Mouse (Mus musculus): ENCODE measurements around the gene Spint2. TPM values are rescaled to one million over a fixed set of nuclear protein-coding genes. Genes with fewer than 3 reads are reported as not detected.

The Spint2 gene
- 43.0 and 43.8 TPM in 2 replicates for polyA plus RNA-seq (2012; rRNA removed)

GRCm38 (mm10) chr7:29281201-29282073 lies at the start of gene Spint2:
TSS of gene Spint2 (minus strand) at chr7:29281912.
- peak; percentile 71 for DNase-seq (ENCODE audit: low read depth)
- TF ChIP-seq POLR2A (IDR thresholded peaks at IDR 0.05; ENCODE audit: borderline replicate concordance, extremely low read depth, insufficient read depth, insufficient read length, poor library complexity, severe bottlenecking) (0 out of 2 replicates have a peak, but pooled peaks have one; percentile 26), CTCF (IDR thresholded peaks at IDR 0.05; ENCODE audit: borderline replicate concordance, extremely low read depth, insufficient read depth, insufficient read length) (0 out of 2 replicates have a peak, but pooled peaks have one; percentile 1)

GRCm38 (mm10) chr7:29328984-29329383 lies 47.3 kb upstream of the Spint2 start:
- no peak for DNase-seq (ENCODE audit: low read depth)
- TF ChIP-seq CTCF (IDR thresholded peaks at IDR 0.05; ENCODE audit: borderline replicate concordance, extremely low read depth, insufficient read depth, insufficient read length) (no peak), POLR2A (IDR thresholded peaks at IDR 0.05; ENCODE audit: borderline replicate concordance, extremely low read depth, insufficient read depth, insufficient read length, poor library complexity, severe bottlenecking) (no peak)

- TF ChIP-seq CTCF (IDR thresholded peaks at IDR 0.05; ENCODE audit: borderline replicate concordance, extremely low read depth, insufficient read depth, insufficient read length): no peak
- TF ChIP-seq POLR2A (IDR thresholded peaks at IDR 0.05; ENCODE audit: borderline replicate concordance, extremely low read depth, insufficient read depth, insufficient read length, poor library complexity, severe bottlenecking): no peak
- no peak for DNase-seq (ENCODE audit: low read depth)
Observed at GRCm38 (mm10) chr7:29327087-29327486, 45.4 kb upstream of the Spint2 start.

DNA sequence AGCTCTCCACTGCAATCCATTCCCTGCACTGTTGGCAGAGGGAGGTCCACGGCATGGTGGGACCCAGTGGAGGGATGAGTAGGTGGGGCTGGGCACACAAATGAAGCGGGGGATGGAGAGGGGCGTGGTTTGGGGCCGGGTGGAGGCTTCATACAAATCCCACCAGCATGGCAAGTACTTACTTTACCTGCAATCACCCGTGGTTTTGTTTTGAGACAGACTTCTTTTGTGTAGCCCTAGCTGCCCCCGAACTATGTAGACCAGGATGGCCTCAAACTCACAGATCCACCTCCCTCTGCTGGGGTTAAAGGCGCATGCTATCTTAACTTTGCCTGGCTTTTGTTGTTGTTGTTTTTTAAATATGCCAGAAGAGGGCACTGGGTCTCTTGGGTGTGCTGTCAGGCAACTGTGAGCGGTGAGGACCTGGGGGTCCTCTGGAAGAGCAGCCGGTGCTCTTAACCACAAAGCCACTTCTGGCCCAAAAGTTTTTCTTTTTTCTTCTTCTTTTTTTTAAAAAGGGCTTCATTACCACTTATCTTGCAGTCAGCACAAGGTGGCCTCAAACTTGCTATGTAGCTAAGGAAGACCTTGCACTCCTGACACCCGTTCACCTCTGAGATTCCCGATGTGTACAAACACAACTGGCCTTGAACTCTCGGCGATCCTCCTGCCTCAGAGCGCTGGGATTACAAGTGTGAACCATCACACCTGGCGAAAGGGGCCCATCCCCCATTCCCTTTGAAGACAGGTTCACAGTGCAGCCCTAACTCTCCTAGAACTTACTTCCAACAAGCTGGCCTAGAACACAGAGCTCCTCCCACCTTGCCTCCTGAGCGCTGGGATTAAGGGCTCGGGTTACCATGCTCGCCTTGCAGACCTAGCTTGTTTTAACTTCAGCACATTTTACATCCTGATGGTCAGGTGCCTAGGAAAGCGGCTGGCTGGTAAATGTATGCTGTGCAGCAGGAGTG lies 37.9 kb upstream of the Spint2 start:
- peak; percentile 67 for DNase-seq (ENCODE audit: low read depth)
- peak; percentile 29; the same call in 1 of the 2 replicates for TF ChIP-seq CTCF (IDR thresholded peaks at IDR 0.05; ENCODE audit: borderline replicate concordance, extremely low read depth, insufficient read depth, insufficient read length)
- no peak for TF ChIP-seq POLR2A (IDR thresholded peaks at IDR 0.05; ENCODE audit: borderline replicate concordance, extremely low read depth, insufficient read depth, insufficient read length, poor library complexity, severe bottlenecking)

GRCm38 (mm10) chr7:29318115-29318911 lies 36.6 kb upstream of the Spint2 start:
- DNase-seq (ENCODE audit: low read depth): peak; percentile 80
- no peak for TF ChIP-seq CTCF (IDR thresholded peaks at IDR 0.05; ENCODE audit: borderline replicate concordance, extremely low read depth, insufficient read depth, insufficient read length)
- no peak for TF ChIP-seq POLR2A (IDR thresholded peaks at IDR 0.05; ENCODE audit: borderline replicate concordance, extremely low read depth, insufficient read depth, insufficient read length, poor library complexity, severe bottlenecking)

DNA sequence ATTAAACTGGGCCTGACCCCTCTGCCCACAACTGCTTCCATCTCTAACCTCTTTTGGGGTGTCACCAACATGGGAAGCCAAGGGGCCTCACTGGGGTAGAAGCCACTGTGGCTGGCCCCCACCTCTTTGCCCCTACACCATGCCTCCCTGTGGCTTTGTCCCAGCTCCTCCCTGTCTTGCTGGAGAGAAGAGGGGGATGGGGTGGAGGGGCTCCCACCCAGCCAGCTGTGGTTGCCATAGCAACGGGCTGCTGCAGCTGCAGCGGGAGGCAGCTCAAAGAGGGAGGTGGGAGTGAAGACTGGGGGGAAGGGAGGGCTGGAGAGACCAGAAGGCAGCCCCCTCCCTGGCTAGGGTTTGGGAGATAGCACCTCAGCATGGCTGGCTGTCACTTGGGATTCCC lies 35.8 kb upstream of the Spint2 start:
- TF ChIP-seq POLR2A (IDR thresholded peaks at IDR 0.05; ENCODE audit: borderline replicate concordance, extremely low read depth, insufficient read depth, insufficient read length, poor library complexity, severe bottlenecking) (no peak), CTCF (IDR thresholded peaks at IDR 0.05; ENCODE audit: borderline replicate concordance, extremely low read depth, insufficient read depth, insufficient read length) (no peak)

GRCm38 (mm10) chr7:29316976-29317375 lies 35.3 kb upstream of the Spint2 start:
- TF ChIP-seq CTCF (IDR thresholded peaks at IDR 0.05; ENCODE audit: borderline replicate concordance, extremely low read depth, insufficient read depth, insufficient read length): peak; percentile 14; the same call in 1 of the 2 replicates
- TF ChIP-seq POLR2A (IDR thresholded peaks at IDR 0.05; ENCODE audit: borderline replicate concordance, extremely low read depth, insufficient read depth, insufficient read length, poor library complexity, severe bottlenecking): no peak
- peak; percentile 92 for DNase-seq (ENCODE audit: low read depth)

More for the DNA sequence above, 35.8 kb upstream of the Spint2 start:
- peak; percentile 97 for DNase-seq (ENCODE audit: low read depth)

DNA sequence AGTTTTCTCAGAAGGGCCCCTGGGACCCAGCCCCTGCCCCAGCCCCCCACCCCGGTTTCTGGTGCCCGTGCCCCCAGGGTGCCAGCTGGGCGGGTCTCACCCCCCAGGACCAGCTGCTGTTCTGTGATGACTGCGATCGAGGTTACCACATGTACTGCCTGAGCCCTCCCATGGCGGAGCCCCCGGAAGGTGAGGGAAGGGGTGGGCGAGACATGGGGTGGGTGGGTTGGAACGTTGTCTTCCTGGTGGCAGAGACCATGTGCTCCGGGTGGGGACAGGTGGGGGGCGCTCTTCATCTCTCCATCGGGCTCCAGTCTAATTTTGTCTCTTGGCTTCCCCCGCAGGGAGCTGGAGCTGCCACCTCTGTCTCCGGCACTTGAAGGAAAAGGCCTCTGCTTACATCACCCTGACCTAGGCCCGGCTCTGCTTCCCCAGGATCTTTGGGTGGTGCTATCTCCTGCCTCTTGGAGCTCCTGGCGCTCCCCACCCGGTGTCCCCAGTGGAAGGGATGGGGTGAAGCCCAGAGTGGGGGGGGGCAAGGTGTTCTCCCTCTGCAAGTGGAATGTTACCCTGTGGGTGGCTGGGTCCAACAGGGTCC lies 34.5 kb upstream of the Spint2 start:
- TF ChIP-seq POLR2A (IDR thresholded peaks at IDR 0.05; ENCODE audit: borderline replicate concordance, extremely low read depth, insufficient read depth, insufficient read length, poor library complexity, severe bottlenecking): no peak
- TF ChIP-seq CTCF (IDR thresholded peaks at IDR 0.05; ENCODE audit: borderline replicate concordance, extremely low read depth, insufficient read depth, insufficient read length): no peak
- no peak for DNase-seq (ENCODE audit: low read depth)

- no peak for TF ChIP-seq POLR2A (IDR thresholded peaks at IDR 0.05; ENCODE audit: borderline replicate concordance, extremely low read depth, insufficient read depth, insufficient read length, poor library complexity, severe bottlenecking)
- no peak for TF ChIP-seq CTCF (IDR thresholded peaks at IDR 0.05; ENCODE audit: borderline replicate concordance, extremely low read depth, insufficient read depth, insufficient read length)
- peak; percentile 88 for DNase-seq (ENCODE audit: low read depth)
Observed at GRCm38 (mm10) chr7:29314844-29315628, 33.3 kb upstream of the Spint2 start.

Data from brain, embryonic 14.5 days (tissue).